Mouse (Mus musculus): ENCODE measurements around the gene Prps1l3.

GRCm38 (mm10) chr12:57201901-57202300, 28.3 kb upstream of the Prps1l3 start:
- TF ChIP-seq CTCF (IDR thresholded peaks at IDR 0.05; ENCODE audit: insufficient read depth, low read depth, low read length) (no peak), POLR2A (IDR thresholded peaks at IDR 0.05; ENCODE audit: insufficient read depth, low read depth, low read length) (no peak)
